Mouse (Mus musculus): Measurements from ENCODE around the gene Ankrd33. TPM values are rescaled to one million over a fixed set of nuclear protein-coding genes. Genes with fewer than 3 reads are reported as not detected.

Ankrd33 gene
- total RNA-seq (2018; cell fraction: chromatin; rRNA removed), result not detected
- not detected for total RNA-seq (2018; cell fraction: cytosol; rRNA removed)
- total RNA-seq (2018; cell fraction: nucleus; rRNA removed), result not detected
- not detected in 3 replicates for polyA plus RNA-seq (2018)

GRCm38 (mm10) chr15:101115511-101116110, at the start of gene Ankrd33:
Gene Ankrd33, plus strand, starts transcription at chr15:101115755.
- no peak within 1 kb of the TSS for H3K27ac ChIP-seq
- H3K36me3 ChIP-seq (ENCODE audit: inconsistent target), result no peaks in the 10 kb centered on the region
- no peaks in the 10 kb centered on the region for H3K79me2 ChIP-seq (ENCODE audit: inconsistent target)
- WGBS (ENCODE audit: missing documents), result 83% methylated on average over 5 of the region's 5 CpGs
- H3K4me3 ChIP-seq (ENCODE audit: inconsistent target), result no peak within 1 kb of the TSS

- no peak overlapping the region for H3K4me3 ChIP-seq (ENCODE audit: inconsistent target)
- no peaks in the 10 kb centered on the region for H3K36me3 ChIP-seq (ENCODE audit: inconsistent target)
- no peak overlapping the region for H3K27ac ChIP-seq
- H3K79me2 ChIP-seq (ENCODE audit: inconsistent target), result no peaks in the 10 kb centered on the region
- 81% methylated on average over 5 of the region's 6 CpGs for WGBS (ENCODE audit: missing documents)
These were observed 49.1 kb upstream of the Ankrd33 start for GRCm38 (mm10) chr15:101066364-101066847.

- H3K36me3 ChIP-seq (ENCODE audit: inconsistent target), result no peaks in the 10 kb centered on the region
- H3K79me2 ChIP-seq (ENCODE audit: inconsistent target), result no peaks in the 10 kb centered on the region
- H3K4me3 ChIP-seq (ENCODE audit: inconsistent target), result no peak overlapping the region
- whole genome bisulfite sequencing (ENCODE audit: missing documents), result 84% methylated on average over 7 of the region's 9 CpGs
- H3K27ac ChIP-seq, result no peak overlapping the region
These were observed 48.4 kb upstream of the Ankrd33 start for GRCm38 (mm10) chr15:101066920-101067696.

GRCm38 (mm10) chr15:101068029-101068428, 47.5 kb upstream of the Ankrd33 start:
- Histone ChIP-seq H3K79me2 (ENCODE audit: inconsistent target) (no peaks in the 10 kb centered on the region), H3K27ac (no peak overlapping the region), H3K4me3 (ENCODE audit: inconsistent target) (no peak overlapping the region), H3K36me3 (ENCODE audit: inconsistent target) (no peaks in the 10 kb centered on the region)
- 60% methylated on average over 3 of the region's 3 CpGs for WGBS (ENCODE audit: missing documents)

GRCm38 (mm10) chr15:101068671-101069070, 46.9 kb upstream of the Ankrd33 start:
- no peaks in the 10 kb centered on the region for H3K36me3 ChIP-seq (ENCODE audit: inconsistent target)
- no peak overlapping the region for H3K27ac ChIP-seq
- H3K79me2 ChIP-seq (ENCODE audit: inconsistent target), result no peaks in the 10 kb centered on the region
- 84% methylated on average over 4 of the region's 4 CpGs for WGBS (ENCODE audit: missing documents)
- no peak overlapping the region for H3K4me3 ChIP-seq (ENCODE audit: inconsistent target)

GRCm38 (mm10) chr15:101069641-101070190, 45.8 kb upstream of the Ankrd33 start:
- 75% methylated on average over 9 of the region's 9 CpGs for WGBS (ENCODE audit: missing documents)
- Histone ChIP-seq H3K27ac (no peak overlapping the region), H3K79me2 (ENCODE audit: inconsistent target) (no peaks in the 10 kb centered on the region), H3K4me3 (ENCODE audit: inconsistent target) (no peak overlapping the region), H3K36me3 (ENCODE audit: inconsistent target) (no peaks in the 10 kb centered on the region)

- H3K27ac ChIP-seq, result no peak overlapping the region
- 78% methylated on average over 5 of the region's 5 CpGs for WGBS (ENCODE audit: missing documents)
- H3K79me2 ChIP-seq (ENCODE audit: inconsistent target), result no peaks in the 10 kb centered on the region
- H3K36me3 ChIP-seq (ENCODE audit: inconsistent target), result no peaks in the 10 kb centered on the region
- H3K4me3 ChIP-seq (ENCODE audit: inconsistent target), result no peak overlapping the region
These were observed 44.8 kb upstream of the Ankrd33 start for GRCm38 (mm10) chr15:101070762-101071161.

- 71% methylated on average over 2 of the region's 2 CpGs for WGBS (ENCODE audit: missing documents)
- Histone ChIP-seq H3K4me3 (ENCODE audit: inconsistent target) (no peak overlapping the region), H3K79me2 (ENCODE audit: inconsistent target) (no peaks in the 10 kb centered on the region), H3K27ac (no peak overlapping the region), H3K36me3 (ENCODE audit: inconsistent target) (no peaks in the 10 kb centered on the region)
These were observed 42.8 kb upstream of the Ankrd33 start for GRCm38 (mm10) chr15:101072736-101073135.

GRCm38 (mm10) chr15:101074067-101074466, 41.5 kb upstream of the Ankrd33 start:
- 86% methylated on average over 5 of the region's 5 CpGs for WGBS (ENCODE audit: missing documents)
- Histone ChIP-seq H3K36me3 (ENCODE audit: inconsistent target) (no peaks in the 10 kb centered on the region), H3K79me2 (ENCODE audit: inconsistent target) (no peaks in the 10 kb centered on the region), H3K27ac (no peak overlapping the region), H3K4me3 (ENCODE audit: inconsistent target) (no peak overlapping the region)

- Histone ChIP-seq H3K27ac (no peak overlapping the region), H3K36me3 (ENCODE audit: inconsistent target) (no peaks in the 10 kb centered on the region), H3K79me2 (ENCODE audit: inconsistent target) (no peaks in the 10 kb centered on the region), H3K4me3 (ENCODE audit: inconsistent target) (no peak overlapping the region)
- 95% methylated on average over 4 of the region's 4 CpGs for WGBS (ENCODE audit: missing documents)
These were observed 40.4 kb upstream of the Ankrd33 start for GRCm38 (mm10) chr15:101075150-101075549.

- no peaks in the 10 kb centered on the region for H3K36me3 ChIP-seq (ENCODE audit: inconsistent target)
- H3K79me2 ChIP-seq (ENCODE audit: inconsistent target), result no peaks in the 10 kb centered on the region
- 83% methylated on average over 5 of the region's 5 CpGs for WGBS (ENCODE audit: missing documents)
- H3K4me3 ChIP-seq (ENCODE audit: inconsistent target), result no peak overlapping the region
- no peak overlapping the region for H3K27ac ChIP-seq
These were observed 39.9 kb upstream of the Ankrd33 start for GRCm38 (mm10) chr15:101075656-101076055.

GRCm38 (mm10) chr15:101076071-101077000, 39.2 kb upstream of the Ankrd33 start:
- 47% methylated on average over 26 of the region's 26 CpGs for WGBS (ENCODE audit: missing documents)
- no peak overlapping the region for H3K27ac ChIP-seq
- H3K36me3 ChIP-seq (ENCODE audit: inconsistent target), result no peaks in the 10 kb centered on the region
- no peaks in the 10 kb centered on the region for H3K79me2 ChIP-seq (ENCODE audit: inconsistent target)
- H3K4me3 ChIP-seq (ENCODE audit: inconsistent target), result no peak overlapping the region

GRCm38 (mm10) chr15:101077001-101077812, 38.3 kb upstream of the Ankrd33 start:
- no peak overlapping the region for H3K27ac ChIP-seq

More at GRCm38 (mm10) chr15:101077001-101077812, 38.3 kb upstream of the Ankrd33 start:
- 23% methylated on average over 33 of the region's 34 CpGs for WGBS (ENCODE audit: missing documents)
- H3K79me2 ChIP-seq (ENCODE audit: inconsistent target), result no peaks in the 10 kb centered on the region
- H3K36me3 ChIP-seq (ENCODE audit: inconsistent target), result no peaks in the 10 kb centered on the region
- H3K4me3 ChIP-seq (ENCODE audit: inconsistent target), result peak overlapping the region; percentile 16; the same call in 1 of the 2 replicates

Measured in macrophage (primary cell).